Mouse (Mus musculus) heart, postnatal 0 days (tissue): Measurements from ENCODE around the gene B3gntl1. TPM values are rescaled to one million over a fixed set of nuclear protein-coding genes. Genes with fewer than 3 reads are reported as not detected.

Experiments used
- ATAC-seq: fragments of 200-750 bp; cut with Nextera tagmentation; 2 replicates; pipeline ENCODE4 v1.8.0; 2017; ENCODE audit warnings: low read depth, moderate number of reproducible peaks, moderate library complexity; ENCODE audit not compliant: insufficient read depth
- DNase-seq: peaks from one replicate; pipeline ENCODE4 v3.0.0-alpha.2; 2016; ENCODE audit warnings: low spot score
- H3K27ac ChIP-seq: fragments of 300-500 bp; sonication (generic); 2 replicates; pipeline ENCODE4 v1.5.1; 2014; ENCODE audit warnings: low read depth, mild to moderate bottlenecking
- H3K27me3 ChIP-seq: fragments of 300-500 bp; sonication (generic); 2 replicates; pipeline ENCODE4 v1.6.1; 2014; ENCODE audit warnings: low read length, mixed read lengths; ENCODE audit not compliant: control insufficient read depth, insufficient read depth
- H3K36me3 ChIP-seq: fragments of 300-500 bp; sonication (generic); replicated peaks from 2 replicates; pipeline ENCODE4 v1.6.1; 2014; ENCODE audit warnings: low read length, mixed read lengths; ENCODE audit not compliant: control insufficient read depth, insufficient read depth
- H3K4me1 ChIP-seq: fragments of 300-500 bp; sonication (generic); 2 replicates; pipeline ENCODE4 v1.6.1; 2014; ENCODE audit warnings: antibody characterized with exemption; ENCODE audit not compliant: control insufficient read depth, insufficient read depth
- H3K4me2 ChIP-seq: fragments of 300-500 bp; sonication (generic); 2 replicates; pipeline ENCODE4 v1.6.1; 2014; ENCODE audit warnings: low read depth, mild to moderate bottlenecking, low read length, moderate library complexity
- H3K4me3 ChIP-seq: fragments of 300-500 bp; sonication (generic); 2 replicates; pipeline ENCODE4 v1.5.1; 2014; ENCODE audit warnings: low read depth, low read length
- H3K9ac ChIP-seq: fragments of 300-500 bp; sonication (generic); replicated peaks from 2 replicates; pipeline ENCODE4 v1.6.1; 2014; ENCODE audit warnings: low read depth, low read length, mixed read lengths
- H3K9me3 ChIP-seq: fragments of 300-500 bp; sonication (generic); replicated peaks from 2 replicates; pipeline ENCODE4 v1.6.1; 2016; ENCODE audit warnings: low read length; ENCODE audit not compliant: control insufficient read depth
- CTCF ChIP-seq: IDR thresholded peaks from 2 replicates; pipeline ENCODE4 v1.5.1; 2016; ENCODE audit warnings: antibody characterized with exemption, control low read depth, low read depth
- EP300 ChIP-seq: IDR thresholded peaks from 2 replicates; pipeline ENCODE4 v1.6.1; 2016; ENCODE audit warnings: antibody characterized with exemption, low read depth
- WGBS: fragments of 180-500 bp; shearing (Covaris S2); extraction: QIAGEN DNeasy Blood & Tissue Kit; methylation state at CpG from one replicate; pipeline ENCODE4 v1.1.7; 2014; 5-methylcytosine and 5-hydroxymethylcytosine counted together
- polyA plus RNA-seq: library from polyadenylated mRNA; unstranded; fragments of >200 nt; fragmentation: Nextera tagmentation; extraction: Ambion mirVana; gene quantifications from 2 replicates; pipeline ENCODE4 v1.2.1, GENCODE M21; 2015
- total RNA-seq: library from RNA; depleted of rRNA; stranded (reverse); fragments of >200 nt; gene quantifications from 2 replicates; pipeline ENCODE4 v1.2.3, GENCODE M21; 2014; ENCODE audit warnings: low replicate concordance

B3gntl1 gene
- total and polyA plus RNA-seq, 2 experiments from 2014 or later = 4.3 to 4.7 TPM

DNA sequence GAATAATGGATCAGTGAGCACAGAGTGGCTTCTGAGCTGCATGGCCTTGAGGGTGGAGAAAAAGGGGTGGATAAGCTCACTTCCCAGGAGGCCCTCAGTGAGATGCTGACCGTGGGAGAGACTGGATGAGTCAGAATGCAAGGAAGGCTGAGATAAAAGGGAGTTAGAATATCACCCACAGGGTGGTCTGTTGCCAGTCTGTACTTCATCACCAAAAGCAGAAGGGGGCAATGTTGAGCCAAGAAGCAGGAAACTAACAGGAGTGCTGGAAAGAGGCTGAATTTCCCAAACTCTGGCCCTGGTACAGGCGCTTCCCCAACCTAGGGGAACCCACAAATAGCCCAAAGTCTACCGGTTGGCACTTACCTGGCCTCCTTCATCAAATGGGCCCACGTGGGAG, 42.5 kb downstream of the B3gntl1 start:
- H3K27me3 ChIP-seq = no peaks in the 10 kb centered on the region
- no peak overlapping the region for H3K9ac ChIP-seq
- H3K4me3 ChIP-seq = no peak overlapping the region
- 73% methylated on average over 4 of the region's 4 CpGs for WGBS
- no peak overlapping the region for H3K27ac ChIP-seq
- H3K9me3 ChIP-seq = no peaks in the 10 kb centered on the region
- TF ChIP-seq EP300 = no peak
- TF ChIP-seq CTCF = peak; percentile 20; the same call in 1 of the 2 replicates
- H3K4me1 ChIP-seq = no peaks in the 10 kb centered on the region
- no peak for ATAC-seq
- H3K36me3 ChIP-seq = peaks cover 21% of the 10 kb centered on the region
- no peak overlapping the region for H3K4me2 ChIP-seq
- DNase-seq = no peak

DNA sequence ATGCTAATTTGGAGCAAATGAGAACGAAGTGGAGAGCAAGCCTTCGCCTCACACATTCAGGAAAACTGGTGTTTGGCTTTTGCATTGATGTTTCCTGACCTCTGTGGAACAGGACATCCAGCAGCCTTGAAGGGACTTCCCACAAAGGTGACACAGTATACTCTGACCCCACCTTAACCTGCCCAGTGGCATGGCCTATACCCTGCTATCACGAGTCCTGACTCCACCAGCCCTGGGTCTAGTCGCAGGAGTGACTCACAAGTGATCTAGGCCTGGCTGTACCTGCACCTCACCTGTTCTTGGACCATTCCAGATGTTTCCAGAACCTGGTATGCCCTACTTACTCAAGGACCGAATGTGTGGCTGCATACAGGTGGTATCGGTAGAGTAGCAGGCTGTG, 43.4 kb downstream of the B3gntl1 start:
- 93% methylated on average over 6 of the region's 6 CpGs for WGBS
- H3K27me3 ChIP-seq = no peaks in the 10 kb centered on the region
- DNase-seq (no peak), ATAC-seq (no peak)
- no peak overlapping the region for H3K9ac ChIP-seq
- no peak overlapping the region for H3K4me3 ChIP-seq
- H3K4me1 ChIP-seq = no peaks in the 10 kb centered on the region
- no peak overlapping the region for H3K27ac ChIP-seq
- peaks cover 25% of the 10 kb centered on the region for H3K36me3 ChIP-seq
- H3K9me3 ChIP-seq = no peaks in the 10 kb centered on the region
- H3K4me2 ChIP-seq = no peak overlapping the region
- no peak for TF ChIP-seq EP300
- no peak for TF ChIP-seq CTCF

DNA sequence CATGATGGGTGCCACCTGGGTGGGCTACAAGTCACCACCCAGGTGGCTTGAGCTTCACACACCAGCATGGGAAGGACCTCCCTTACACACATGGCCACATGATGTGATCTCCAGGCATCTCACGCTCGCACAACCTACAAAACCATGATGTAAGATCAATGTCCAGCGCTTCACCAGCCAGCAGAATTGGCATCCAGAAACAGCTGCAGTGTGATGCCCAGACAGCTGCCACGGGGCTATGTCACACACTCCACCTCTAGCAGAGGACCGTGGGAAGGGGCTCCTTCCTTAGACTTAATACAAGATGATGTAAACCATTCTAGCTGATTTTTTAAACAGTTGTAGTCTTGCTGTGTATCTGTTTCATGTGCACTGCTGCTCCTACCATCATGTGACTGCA, 45.4 kb downstream of the B3gntl1 start:
- Histone ChIP-seq H3K9ac (no peak overlapping the region), H3K36me3 (peaks cover 39% of the 10 kb centered on the region), H3K4me2 (no peak overlapping the region), H3K4me3 (no peak overlapping the region), H3K9me3 (no peaks in the 10 kb centered on the region), H3K27ac (no peak overlapping the region), H3K4me1 (no peaks in the 10 kb centered on the region), H3K27me3 (no peaks in the 10 kb centered on the region)
- ATAC-seq (no peak), DNase-seq (no peak)
- no peak for TF ChIP-seq EP300
- no peak for TF ChIP-seq CTCF
- WGBS = 89% methylated on average over 5 of the region's 5 CpGs

DNA sequence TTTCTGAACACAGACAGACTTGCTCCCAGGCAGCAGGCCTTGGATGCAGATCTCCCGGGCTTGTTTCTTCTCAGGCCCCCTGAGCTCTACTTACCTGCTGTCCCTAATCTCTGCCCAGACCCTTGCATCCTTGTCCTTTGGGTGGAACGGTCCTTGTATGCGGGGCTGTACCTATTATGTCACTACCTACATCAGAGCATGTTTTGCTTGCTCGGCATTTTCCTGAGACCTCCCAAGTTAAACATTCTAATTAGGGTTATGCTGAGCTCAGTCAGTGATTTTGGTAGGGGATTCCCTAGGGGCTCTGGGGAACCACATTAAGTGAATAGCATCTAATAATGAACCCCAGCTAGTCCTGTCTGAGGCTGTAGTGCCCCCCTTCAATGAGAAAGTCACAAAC, 47.9 kb downstream of the B3gntl1 start:
- no peaks in the 10 kb centered on the region for H3K4me1 ChIP-seq
- 86% methylated on average over 4 of the region's 4 CpGs for WGBS
- H3K27ac ChIP-seq = no peak overlapping the region
- TF ChIP-seq EP300 (no peak), CTCF (no peak)
- H3K9ac ChIP-seq = no peak overlapping the region
- no peaks in the 10 kb centered on the region for H3K27me3 ChIP-seq
- no peak for DNase-seq
- H3K36me3 ChIP-seq = peaks cover 49% of the 10 kb centered on the region
- no peak for ATAC-seq
- no peak overlapping the region for H3K4me2 ChIP-seq
- H3K4me3 ChIP-seq = no peak overlapping the region
- H3K9me3 ChIP-seq = no peaks in the 10 kb centered on the region

- no peak overlapping the region for H3K27ac ChIP-seq
- WGBS = 87% methylated on average over 1 of the region's 1 CpGs
- no peaks in the 10 kb centered on the region for H3K9me3 ChIP-seq
- H3K36me3 ChIP-seq = peaks cover 63% of the 10 kb centered on the region
- H3K4me2 ChIP-seq = no peak overlapping the region
- ATAC-seq (no peak), DNase-seq (no peak)
- H3K4me1 ChIP-seq = no peaks in the 10 kb centered on the region
- no peaks in the 10 kb centered on the region for H3K27me3 ChIP-seq
- no peak overlapping the region for H3K4me3 ChIP-seq
- TF ChIP-seq CTCF = no peak
- no peak for TF ChIP-seq EP300
- no peak overlapping the region for H3K9ac ChIP-seq
Observed at GRCm38 (mm10) chr11:121617371-121617770, 55.6 kb downstream of the B3gntl1 start.

- no peak for ATAC-seq
- TF ChIP-seq EP300 = no peak
Observed at GRCm38 (mm10) chr11:121616501-121616900, 56.5 kb downstream of the B3gntl1 start.

More at GRCm38 (mm10) chr11:121616501-121616900, 56.5 kb downstream of the B3gntl1 start:
- H3K4me1 ChIP-seq = no peaks in the 10 kb centered on the region
- no peak for DNase-seq
- no peaks in the 10 kb centered on the region for H3K27me3 ChIP-seq
- H3K9me3 ChIP-seq = no peaks in the 10 kb centered on the region
- H3K9ac ChIP-seq = no peak overlapping the region
- no peak overlapping the region for H3K4me3 ChIP-seq
- H3K36me3 ChIP-seq = peaks cover 58% of the 10 kb centered on the region
- H3K4me2 ChIP-seq = no peak overlapping the region
- no peak overlapping the region for H3K27ac ChIP-seq
